Mouse (Mus musculus) megakaryocyte, adult 5-6 weeks (primary cell): Measurements from ENCODE around the gene Gpr39. TPM values are rescaled to one million over a fixed set of nuclear protein-coding genes. Genes with fewer than 3 reads are reported as not detected.
A peak's percentile ranks its signal among the peaks of the same experiment; 100 is the strongest.

Experiments used
- ATAC-seq: 2 replicates; pipeline ENCODE4 v1.8.0; 2016; ENCODE audit warnings: mild to moderate bottlenecking, inconsistent platforms; ENCODE audit not compliant: poor library complexity, severe bottlenecking
- total RNA-seq, 2 experiments: library from RNA; stranded (forward) in 1 of 2; stranded (reverse) in 1 of 2; fragments of 153-499, 151-499 nt in 1 of 2; fragments of 221-1000, 200-1000 nt in 1 of 2; gene quantifications; 2 replicates each; pipeline versions ENCODE4 v1.2.3 to v1.2.4; 2015 to 2017

Gene Gpr39
- total RNA-seq, 2 experiments from 2014 or later, result not detected

DNA sequence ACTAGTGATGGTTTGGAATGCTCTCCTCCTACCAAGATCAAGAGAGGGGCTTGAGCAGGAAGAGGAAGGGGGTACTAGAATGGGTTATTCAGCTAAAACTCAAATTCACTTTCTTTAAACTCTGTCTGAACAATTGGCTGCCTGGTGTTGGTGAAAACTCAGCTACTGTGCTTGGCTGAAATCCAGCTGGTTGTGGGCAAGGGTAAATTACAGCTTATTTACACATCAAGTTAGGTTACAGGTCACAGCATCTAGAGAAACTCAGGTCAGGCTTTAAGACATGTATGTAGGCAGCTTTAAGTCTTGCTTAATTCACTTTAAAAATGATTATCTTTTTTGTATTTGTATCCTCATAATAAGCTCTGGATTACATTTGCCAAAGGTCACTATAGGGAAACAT, 16.7 kb downstream of the Gpr39 start:
- ATAC-seq, result no peak

DNA sequence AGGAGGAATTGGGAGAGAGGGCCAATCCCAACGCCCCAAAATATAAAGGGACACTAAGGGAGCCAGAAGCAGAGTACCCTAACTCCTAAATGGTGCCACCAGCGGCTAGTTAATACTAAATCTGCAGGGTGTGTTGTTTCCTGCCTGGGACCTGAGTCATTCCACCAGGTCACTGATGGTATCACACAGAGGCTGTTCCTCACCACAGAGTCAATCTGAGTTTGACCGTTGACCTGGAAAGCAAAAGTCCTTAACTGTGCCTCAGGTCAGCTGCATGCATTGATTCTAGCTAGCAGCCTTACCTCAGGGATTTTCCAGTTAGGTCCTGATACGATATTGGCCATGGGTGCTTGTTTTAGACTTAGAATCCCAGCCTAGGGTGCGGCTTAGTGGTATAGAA, 17.5 kb downstream of the Gpr39 start:
- ATAC-seq, result no peak

DNA sequence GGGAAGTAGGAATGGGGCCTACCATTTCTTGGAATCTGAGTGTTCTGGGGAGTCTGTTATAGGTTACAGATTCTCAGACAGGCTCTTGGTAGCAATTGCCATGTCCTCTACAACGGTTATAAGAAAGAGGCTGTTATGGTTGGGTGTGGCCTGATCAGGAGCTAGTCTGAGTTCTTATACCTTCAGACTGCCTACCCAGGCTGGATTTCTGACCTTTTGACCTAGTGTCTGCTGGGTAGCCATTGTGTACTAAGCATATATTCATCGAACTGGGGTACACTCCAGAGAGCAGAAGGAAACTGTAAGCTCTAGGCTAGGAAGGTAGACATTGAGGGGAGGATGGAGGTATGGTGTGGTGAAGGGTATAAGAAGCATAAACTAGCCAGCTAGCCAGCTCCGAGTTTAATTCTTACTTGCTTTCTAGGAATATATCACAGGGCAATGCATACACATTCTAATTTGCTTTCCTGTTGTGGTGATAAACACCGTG, 24.4 kb downstream of the Gpr39 start:
- no peak for ATAC-seq

DNA sequence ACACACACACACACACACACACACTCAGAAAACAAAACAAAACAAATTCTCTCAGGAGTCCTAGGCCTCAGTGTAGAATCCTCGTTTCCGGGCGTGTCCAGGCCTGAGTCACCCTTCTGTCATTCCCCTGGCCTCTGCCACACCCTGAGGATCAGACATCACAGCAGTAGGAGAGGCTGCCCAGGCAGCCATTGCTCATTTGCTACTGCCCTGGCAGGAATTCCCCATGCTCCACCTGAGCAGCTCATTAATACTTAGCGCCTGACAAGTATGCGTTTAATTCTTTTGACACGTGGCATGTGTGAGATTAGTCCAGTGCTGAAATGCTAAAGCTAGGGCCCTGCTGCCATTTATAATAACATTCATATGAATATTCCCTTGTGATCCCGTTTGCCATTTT, 25.0 kb downstream of the Gpr39 start:
- no peak for ATAC-seq

DNA sequence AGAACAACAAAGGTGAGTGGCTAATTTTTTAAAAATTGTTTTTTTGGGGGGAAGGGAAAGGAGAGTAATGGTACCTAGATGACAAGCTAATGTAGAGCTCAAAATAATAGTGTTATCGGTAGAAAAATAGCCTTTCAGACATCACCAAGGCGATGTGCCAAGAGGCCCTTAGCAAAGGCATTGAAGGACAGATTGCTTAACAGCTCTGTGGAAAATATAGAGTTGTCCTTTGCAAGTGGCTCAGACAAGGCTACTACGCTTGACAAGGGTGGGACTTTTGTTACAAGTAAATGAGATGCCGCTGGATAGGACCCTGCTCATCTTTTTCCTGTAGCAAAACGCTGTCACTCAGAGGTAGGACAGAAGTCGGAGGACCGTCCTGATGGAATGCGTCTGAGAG, 25.5 kb downstream of the Gpr39 start:
- ATAC-seq, result no peak

DNA sequence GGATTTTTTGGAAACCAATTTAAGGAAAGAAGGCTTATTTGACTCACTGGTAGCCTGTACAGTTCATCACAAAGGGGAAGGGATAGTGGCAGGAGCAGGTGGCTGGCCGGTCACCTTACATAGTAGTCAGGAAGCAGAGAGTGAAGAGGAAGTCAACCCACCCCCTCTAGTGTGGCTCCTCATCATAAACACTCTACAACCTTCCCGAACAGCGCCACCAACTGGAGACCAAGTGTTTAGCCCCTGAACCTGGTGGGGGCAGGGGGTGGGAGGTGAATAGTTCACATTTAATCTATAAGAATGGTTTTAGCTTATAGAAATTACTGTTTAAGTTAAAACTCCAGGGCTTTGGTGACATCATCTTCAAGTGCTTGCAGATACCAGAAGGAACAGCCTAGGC, 28.6 kb downstream of the Gpr39 start:
- ATAC-seq, result no peak

DNA sequence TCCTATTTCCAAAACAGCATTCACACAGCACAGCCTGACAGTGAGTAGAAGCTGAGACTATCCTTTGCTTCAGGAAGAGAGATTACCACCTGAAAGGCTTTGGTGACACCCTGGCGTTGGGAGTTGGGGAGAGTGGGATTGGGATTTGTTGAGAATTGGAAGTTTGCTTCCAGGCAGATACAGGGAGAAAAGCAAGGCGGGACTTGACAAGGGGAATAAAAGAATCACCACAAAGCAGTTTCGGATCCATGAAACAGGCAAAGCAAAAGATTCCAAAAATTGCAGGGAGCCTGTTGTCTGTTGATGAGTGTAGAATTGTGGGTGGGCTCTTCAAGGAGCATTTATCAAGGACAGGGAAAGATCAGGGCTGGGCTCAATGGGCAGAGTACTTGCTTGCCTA, 38.5 kb downstream of the Gpr39 start:
- no peak for ATAC-seq

DNA sequence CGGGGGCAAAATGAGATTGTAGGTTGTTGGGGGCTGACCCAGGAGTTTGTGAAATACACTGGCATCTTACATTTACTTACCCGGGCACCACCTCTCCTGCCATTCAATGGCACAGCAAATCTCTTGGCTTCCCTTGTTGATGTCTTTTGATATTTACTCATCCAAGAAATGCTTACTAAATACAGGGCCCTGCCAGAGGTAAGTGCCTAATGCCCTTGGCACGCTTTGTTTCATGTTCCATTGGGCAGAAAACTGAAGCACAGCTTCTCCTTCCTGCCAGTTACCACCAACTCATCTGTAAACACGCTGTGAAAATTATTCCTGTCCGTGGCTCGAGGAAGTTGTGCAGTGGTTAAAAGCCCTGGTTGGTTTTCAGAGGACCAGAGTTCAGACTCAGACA, 39.4 kb downstream of the Gpr39 start:
- no peak for ATAC-seq

DNA sequence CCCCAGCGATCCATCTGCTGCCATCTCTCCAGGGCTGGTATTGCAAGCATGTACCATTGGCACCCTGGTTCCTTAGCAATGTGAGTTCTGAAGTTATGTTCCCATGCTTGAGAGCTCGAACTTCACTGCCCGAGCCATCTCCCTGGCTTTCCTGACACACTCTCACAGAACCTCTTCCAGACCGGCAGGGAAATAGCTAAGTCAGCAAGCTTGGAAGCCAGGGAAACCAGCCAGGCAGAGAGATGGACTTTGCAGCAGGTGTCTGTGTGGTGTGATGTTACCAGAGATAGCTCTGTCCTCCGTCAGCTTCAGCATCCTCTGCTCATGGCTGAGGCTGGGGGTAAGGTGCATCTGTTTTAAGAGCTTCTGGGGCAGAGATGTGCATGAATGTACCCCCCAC, 41.1 kb downstream of the Gpr39 start:
- no peak for ATAC-seq

DNA sequence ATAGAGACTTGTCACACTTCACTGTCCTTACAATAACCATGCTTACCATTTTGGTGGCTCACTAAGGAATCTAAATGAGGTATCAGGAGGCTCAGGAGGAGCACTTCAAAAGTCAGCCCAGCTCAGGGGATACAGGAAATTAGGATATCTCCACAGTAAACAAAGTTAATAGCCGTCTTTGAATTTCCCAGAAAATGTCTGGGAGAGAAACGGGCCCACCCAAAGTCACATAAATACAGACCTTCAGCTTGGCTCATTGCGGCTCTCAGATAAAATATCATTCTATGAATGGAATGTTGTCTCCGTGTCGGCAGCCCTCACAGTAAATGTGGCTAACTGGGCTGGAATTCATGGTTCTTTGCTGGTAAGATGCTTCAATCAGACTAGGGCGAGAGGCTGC, 42.3 kb downstream of the Gpr39 start:
- no peak for ATAC-seq

DNA sequence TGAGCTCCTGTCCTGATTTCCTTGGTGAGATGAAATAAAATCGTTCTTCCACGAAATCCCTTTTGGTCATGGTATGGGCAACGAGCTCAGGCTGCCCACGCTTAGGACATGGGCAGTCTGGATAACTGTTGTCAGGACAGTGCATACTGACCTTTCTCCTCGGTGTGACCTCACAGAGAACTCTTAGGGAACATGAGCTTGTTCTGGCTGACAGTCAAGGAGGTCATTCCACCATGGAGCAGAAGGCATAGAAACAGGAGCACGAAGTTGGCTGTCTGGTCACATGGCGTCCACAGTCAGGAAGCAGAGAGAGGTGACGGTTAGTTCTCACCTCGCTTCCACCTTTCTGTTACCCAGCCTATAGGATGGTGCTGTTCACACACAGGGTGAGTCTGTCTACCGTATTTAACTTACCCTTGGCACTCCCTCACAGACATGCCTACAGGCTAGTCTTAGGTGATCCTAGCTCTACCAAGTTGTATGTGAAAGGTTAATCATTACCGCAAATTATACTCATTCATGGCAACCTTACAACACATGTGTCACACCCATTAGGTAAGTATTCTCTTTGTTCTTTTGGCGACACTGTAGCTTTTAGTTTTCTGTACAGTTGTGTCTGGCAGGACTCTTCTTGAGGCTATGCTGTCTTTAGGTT, 44.4 kb downstream of the Gpr39 start:
- ATAC-seq, result no peak

DNA sequence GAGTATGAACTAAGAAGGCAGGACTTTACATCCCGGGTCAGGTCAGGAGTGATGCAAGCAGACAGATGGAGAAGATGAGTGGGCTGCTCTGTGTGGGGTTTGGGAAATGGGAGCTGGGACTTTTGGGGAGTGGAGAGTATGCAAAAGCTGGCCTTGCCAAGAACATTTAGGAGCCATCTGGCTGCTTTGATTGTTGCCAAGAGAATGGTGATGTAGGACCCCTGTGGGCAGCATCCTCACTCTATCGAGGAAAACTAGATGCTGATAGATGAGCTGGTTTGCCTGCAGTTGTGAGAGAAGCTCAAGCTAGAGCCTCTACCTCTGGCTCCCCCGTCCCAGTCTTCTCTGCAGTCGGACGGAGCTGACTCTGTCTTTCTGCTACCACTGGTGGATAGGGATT, 47.5 kb downstream of the Gpr39 start:
- no peak for ATAC-seq

DNA sequence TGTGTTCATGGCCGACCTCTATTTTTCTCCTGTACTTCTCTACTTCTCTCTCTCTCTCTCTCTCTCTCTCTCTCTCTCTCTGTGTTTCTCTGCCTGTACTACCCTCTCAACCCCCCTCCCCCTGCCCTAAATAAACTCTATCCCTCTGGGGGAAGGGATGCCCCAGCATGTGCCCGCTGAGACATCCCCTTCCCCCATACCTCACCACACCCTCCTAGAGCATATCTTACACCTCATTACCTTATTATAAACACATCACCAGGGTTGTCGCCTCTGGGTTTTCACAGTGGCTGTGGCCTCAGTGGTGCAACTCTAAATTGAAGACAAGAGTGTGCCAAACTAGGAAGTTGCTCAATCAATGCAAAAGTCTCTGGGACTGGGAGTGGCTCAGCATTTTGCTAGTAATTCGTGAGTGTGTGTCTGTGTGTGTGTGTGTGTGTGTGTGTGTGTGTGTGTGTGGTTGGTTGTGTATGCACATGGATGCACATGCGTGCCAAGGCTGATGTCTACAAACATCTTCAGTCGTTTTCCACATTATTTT, 52.3 kb downstream of the Gpr39 start:
- peak; percentile 52; the same call in 1 of the 2 replicates for ATAC-seq

DNA sequence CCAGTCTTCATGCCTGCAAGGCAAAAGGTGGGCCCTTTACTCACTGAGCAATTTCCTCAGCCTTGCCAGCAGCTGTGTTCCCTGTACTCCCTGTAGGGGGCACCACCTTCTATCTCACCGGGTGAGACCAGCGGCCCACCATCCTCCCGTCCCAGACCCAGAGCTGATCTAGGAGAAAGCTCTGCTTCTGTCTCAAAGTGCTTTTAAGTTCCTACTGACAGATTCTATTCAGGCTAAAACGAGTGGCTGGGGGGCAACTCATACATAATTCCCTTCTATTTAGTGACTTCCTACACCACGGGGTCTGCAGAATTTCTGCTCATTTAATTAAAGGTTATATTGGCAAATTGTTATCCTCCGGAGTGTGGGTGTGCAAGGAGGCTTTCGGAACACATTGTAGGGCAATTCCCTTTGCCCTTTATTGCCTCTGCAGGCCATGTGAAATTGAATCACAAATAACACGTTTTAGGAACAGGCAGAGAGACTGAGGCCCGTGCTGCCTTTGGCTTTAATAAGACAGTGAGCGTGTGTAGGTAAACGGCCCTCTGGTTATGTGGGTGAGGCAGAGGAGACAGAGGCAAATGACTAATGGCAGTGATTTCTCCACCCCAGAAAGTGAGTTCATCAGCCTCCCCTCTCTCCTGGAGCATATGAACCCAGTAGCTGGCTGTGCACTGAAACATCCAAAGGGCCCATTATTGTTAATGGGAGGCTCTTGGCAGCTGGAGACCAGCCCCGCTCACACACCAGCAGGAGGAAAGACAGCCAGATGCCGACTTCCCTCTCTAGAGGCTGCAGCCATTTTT, 53.1 kb downstream of the Gpr39 start:
- ATAC-seq, result no peak

DNA sequence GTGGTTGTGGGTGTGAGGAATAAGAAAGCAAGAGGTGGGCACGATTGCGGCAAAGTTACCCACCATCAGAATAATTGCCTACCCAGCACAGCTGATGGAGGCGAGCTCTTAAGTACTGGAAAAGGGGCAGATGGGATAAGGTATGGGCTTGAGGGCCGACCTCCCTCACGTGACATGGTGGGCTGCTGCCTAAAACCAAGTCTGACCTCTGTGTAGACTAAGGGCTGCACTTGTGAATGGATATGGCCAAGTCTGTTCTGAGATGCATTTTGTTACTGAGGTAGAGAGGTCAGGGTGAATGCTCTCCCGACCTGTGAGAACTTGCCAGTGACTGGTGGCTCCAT, 53.7 kb downstream of the Gpr39 start:
- ATAC-seq, result no peak

DNA sequence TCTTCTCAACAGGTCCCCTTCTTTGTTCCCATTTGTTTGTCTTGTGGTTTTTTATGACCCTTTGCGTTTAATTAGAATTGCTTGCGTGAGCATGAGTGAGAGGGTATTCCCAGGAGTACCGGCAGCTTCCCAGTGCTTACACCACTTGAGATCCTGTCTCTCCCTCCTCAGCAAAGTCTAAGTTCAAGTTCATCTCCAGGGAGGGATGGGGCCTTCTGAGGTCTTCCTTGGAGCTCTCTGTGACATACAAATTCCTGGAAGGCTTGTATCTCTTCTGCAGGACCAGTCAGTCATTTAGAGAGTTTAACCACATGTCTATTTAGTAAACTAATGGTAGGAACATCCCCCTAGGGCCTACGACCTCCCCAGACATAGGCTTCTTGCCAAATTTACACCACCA, 55.1 kb downstream of the Gpr39 start:
- no peak for ATAC-seq

DNA sequence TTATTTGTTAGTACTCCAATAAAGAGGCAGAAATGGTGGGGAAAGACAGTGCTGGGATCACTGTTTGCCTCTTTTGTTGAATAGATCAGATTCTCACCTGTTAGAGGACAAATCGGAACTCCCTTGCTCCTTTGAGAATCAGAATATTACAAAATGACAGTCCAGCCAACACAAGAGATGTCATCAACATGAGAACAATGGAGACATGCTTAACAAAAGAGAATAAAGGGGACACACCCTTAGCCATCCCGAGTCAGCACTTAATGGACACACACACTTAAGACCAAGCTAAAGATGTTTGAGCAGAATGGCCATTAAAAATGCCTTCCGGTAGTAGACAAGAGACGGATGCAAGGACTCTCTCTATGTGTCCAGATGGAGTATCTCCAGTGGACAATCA, 68.0 kb downstream of the Gpr39 start:
- ATAC-seq, result no peak

DNA sequence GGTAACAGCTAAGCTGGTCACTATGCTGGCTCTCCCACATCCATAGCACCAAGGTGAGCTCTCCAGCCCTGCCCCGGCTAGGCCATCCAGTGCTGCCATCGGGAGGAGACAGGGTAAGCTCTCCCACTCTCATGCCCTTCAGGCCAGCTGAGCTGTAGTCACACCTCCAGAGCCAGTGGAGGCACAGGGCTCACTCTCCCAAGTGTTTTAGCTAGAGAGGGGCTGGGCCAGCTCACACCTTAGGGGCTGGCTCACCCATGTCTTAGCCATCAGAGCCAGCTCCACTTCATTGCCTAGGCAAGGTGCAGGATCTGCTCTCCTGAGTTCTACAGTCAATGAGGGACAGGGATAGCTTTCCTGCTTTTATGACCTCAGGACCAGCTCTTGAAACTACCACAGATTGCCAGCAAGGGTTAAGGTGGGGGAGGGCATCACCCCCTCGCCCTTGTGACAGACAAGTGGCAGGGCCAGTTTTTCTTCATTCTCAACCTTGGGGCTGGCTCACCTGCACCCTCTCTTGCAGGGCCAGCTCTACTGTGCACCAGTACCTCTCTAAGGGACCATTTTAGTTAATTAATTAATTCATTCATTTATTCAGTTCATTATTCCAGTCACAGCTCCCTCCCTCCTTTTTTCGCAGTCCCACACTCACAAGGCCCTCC, 78.7 kb downstream of the Gpr39 start:
- ATAC-seq, result no peak

DNA sequence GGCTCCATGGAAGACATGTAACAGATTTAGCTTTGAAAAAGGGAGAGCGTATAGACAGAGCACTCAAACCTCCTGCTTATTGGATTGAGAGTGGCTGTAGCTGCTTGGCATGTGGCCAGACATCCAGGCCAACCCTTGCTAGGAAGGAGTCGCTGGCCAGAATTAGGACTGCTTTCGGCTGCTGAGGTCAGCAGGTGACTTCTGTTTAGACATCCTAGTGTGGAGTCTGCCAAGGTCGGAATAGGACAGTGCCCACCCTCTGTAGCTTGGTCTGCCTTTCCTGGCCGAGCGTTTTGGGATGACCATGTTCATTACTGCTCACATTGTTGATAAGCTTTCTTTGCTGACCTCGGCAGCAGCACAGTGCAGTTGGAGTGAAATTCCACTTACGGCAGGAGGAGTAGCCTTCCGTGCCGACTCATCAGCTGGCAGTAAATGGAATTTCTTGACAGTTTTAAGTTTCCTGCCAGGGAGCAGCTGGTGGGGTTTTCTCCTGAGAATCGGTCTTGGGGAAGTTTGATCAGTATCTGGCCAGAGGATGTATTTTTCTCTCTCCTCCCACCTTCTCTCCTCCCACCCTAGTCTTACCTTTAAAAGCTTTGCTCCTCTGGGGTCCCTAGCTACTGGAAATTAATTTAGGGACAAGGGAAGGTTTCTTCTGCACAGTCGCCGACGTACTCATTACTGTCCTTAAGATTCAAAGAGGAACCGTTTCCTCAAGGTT, 83.3 kb downstream of the Gpr39 start:
- no peak for ATAC-seq

DNA sequence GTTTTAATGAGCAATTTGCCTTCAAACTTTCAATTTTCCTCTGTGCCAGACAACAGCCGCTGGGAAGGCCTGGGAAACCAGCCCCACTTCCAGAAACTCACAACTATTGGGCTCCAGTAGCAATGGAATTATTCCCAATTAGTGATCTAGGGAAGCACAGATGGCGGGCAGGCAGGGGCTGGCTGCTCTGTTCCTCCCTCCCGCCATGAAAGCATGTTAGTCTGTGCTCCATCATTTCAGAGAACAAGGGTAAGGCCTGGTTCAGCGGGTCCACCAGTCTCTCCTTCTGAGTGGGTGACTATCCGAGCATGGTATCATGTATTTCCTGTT, 83.9 kb downstream of the Gpr39 start:
- ATAC-seq, result no peak

DNA sequence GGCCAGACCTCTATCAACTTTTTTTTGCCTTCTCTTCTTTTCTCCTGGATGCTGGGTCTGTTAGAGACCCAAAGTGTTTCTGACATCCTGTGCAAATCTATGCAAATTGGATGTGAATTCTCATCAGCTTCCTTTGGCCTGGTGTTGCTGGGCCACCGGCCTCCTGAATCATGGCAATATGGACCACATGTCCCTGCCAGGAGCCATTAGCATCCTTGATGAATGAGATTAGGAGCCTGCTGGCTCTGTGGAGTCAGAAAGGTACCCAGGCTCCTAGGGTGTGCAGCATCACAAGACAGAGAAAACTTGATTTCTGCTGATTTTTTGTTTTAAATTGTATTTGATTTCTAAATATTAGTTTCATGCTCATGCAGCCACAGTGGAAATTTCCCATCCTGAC, 85.3 kb downstream of the Gpr39 start:
- no peak for ATAC-seq
